Mouse (Mus musculus): ENCODE measurements around the gene Gm21149.
"Not testable (repeated sequence)": the region's sequence is repeated elsewhere in the genome, so short reads cannot be mapped to it uniquely, and the experiment has no call there.

The Gm21149 gene

GRCm38 (mm10) chr5:15476423-15476822 is at the start of gene Gm21149:
TSS of gene Gm21149 (minus strand) at chr5:15476523.
- not testable (repeated sequence) for DNase-seq

GRCm38 (mm10) chr5:15522470-15522869 is 46.1 kb upstream of the Gm21149 start:
- peak; percentile 23 for DNase-seq

GRCm38 (mm10) chr5:15522028-15522427 is 45.7 kb upstream of the Gm21149 start:
- not testable (repeated sequence) for DNase-seq

- peak; percentile 8 for DNase-seq
Measured at GRCm38 (mm10) chr5:15520418-15520817, 44.1 kb upstream of the Gm21149 start.

- not testable (repeated sequence) for DNase-seq
Measured at GRCm38 (mm10) chr5:15517150-15517549, 40.8 kb upstream of the Gm21149 start.

GRCm38 (mm10) chr5:15512236-15512635 is 35.9 kb upstream of the Gm21149 start:
- DNase-seq: not testable (repeated sequence)

GRCm38 (mm10) chr5:15509911-15510310 is 33.6 kb upstream of the Gm21149 start:
- not testable (repeated sequence) for DNase-seq

GRCm38 (mm10) chr5:15508460-15509451 is 32.4 kb upstream of the Gm21149 start:
- DNase-seq: peak; percentile 8

- DNase-seq: not testable (repeated sequence)
Measured at GRCm38 (mm10) chr5:15507757-15508459, 31.6 kb upstream of the Gm21149 start.

- no peak for DNase-seq
Measured at GRCm38 (mm10) chr5:15507309-15507619, 30.9 kb upstream of the Gm21149 start.

GRCm38 (mm10) chr5:15506575-15507308 is 30.4 kb upstream of the Gm21149 start:
- peak; percentile 19 for DNase-seq

- peak; percentile 24 for DNase-seq
Measured at GRCm38 (mm10) chr5:15498774-15499400, 22.6 kb upstream of the Gm21149 start.

- DNase-seq: not testable (repeated sequence)
Measured at GRCm38 (mm10) chr5:15498350-15498749, 22.0 kb upstream of the Gm21149 start.

GRCm38 (mm10) chr5:15490934-15491333 is 14.6 kb upstream of the Gm21149 start:
- DNase-seq: not testable (repeated sequence)

GRCm38 (mm10) chr5:15488743-15489142 is 12.4 kb upstream of the Gm21149 start:
- DNase-seq: no peak

- DNase-seq: not testable (repeated sequence)
Measured at GRCm38 (mm10) chr5:15484616-15485015, 8.3 kb upstream of the Gm21149 start.

GRCm38 (mm10) chr5:15483576-15483975 is 7.3 kb upstream of the Gm21149 start:
- not testable (repeated sequence) for DNase-seq

- DNase-seq: peak; percentile 6
Measured at GRCm38 (mm10) chr5:15482815-15483214, 6.5 kb upstream of the Gm21149 start.

GRCm38 (mm10) chr5:15470141-15470540 is 6.2 kb downstream of the Gm21149 start:
- not testable (repeated sequence) for DNase-seq

GRCm38 (mm10) chr5:15467768-15468167 is 8.6 kb downstream of the Gm21149 start:
- not testable (repeated sequence) for DNase-seq

GRCm38 (mm10) chr5:15466218-15466617 is 10.1 kb downstream of the Gm21149 start:
- not testable (repeated sequence) for DNase-seq

- peak; percentile 29 for DNase-seq
Measured at GRCm38 (mm10) chr5:15463561-15463960, 12.8 kb downstream of the Gm21149 start.
